Mouse (Mus musculus) liver (tissue): ENCODE measurements around the gene Gper1.

Source experiments
- DNase-seq: peaks from one replicate; pipeline ENCODE4 v3.0.0-alpha.2; 2020; ENCODE audit warnings: mixed read lengths

Gene Gper1

DNA sequence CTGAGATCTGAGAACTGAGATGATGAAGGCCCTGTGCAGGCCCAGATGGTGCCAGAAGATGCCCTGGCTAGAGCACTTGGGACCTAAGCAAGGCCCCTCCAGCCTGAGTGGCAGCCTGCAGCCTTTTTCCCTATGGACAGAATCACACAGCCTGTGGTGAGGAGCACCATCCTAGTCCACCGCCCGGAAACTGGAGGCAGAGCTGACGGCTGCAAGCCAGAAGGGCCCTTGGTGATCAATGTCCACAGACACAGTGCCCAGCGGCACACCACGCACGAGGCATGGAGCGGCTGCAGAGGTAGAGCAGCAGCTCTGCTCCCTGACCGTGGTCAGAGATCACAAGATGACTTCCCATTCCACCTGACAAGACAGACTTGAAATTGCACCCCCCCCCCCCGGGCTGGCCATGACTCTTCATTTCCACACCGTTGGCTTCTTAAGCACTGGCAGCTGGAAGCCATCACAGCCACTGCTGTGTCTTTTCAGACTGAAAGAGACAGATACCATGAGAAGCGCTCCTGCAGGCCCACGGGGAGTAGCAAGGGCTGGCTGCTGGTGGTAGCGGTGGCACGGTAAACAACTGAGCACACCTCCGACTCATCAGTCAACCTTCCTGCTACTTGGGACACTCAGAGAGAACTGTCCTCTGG lies 11.2 kb upstream of the Gper1 start:
- no peak for DNase-seq

DNA sequence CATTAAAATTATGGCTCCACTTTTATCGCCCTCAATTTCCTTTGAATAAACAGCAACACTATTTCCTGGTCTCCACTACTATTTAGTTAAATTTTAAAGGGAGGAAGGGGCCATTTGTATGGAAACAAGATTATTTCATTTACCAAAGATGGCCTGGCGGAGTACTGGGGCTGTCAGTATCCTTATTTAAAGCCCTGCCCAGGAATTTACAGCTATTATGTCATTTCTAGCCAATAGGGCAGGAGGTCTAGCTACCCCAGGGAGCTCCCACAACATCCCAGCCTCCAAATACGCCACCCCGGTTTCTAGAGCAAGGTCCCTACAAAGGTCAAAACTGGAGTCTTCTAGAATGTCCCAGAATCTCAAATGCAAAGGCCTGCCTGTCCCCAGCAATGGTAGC lies 9.4 kb upstream of the Gper1 start:
- no peak for DNase-seq

DNA sequence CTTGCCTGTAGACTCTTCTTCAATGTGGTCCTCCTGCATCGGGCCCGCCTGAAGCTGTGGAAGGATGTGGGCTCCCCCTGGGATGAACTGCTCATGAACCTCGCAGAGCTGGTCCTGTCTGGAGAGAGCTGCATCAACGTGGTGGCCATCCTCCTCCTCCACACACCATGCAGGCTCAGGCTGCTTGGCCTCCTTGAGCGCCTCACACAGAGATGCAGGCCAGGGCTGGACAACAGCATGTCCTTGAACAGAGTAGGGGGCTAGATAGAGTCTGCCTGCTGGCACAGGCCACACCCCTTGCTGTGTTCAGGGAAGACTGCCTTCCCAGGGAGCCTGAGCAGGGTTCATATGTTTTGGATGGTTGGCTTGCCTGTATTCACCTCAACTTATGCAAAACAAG lies 8.0 kb upstream of the Gper1 start:
- no peak for DNase-seq

DNA sequence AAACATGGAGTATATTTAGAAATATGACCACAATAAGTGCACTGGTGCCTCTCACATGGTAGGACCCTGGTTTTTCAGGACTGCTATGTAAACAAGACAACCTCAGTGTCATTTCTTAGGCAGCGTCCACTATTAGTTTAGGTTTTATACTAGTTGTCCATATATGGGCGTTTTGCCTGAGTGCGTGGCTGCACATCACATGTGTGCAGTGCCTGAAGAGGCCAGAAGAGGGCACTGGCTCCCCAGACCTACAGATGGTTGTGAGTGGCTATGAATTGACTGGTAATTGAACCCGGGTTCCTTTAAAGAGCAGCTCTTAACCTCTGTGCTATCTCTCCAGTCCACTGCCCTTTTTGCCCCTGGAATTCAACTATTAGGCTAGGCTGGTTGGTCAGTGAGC lies 6.0 kb upstream of the Gper1 start:
- no peak for DNase-seq

DNA sequence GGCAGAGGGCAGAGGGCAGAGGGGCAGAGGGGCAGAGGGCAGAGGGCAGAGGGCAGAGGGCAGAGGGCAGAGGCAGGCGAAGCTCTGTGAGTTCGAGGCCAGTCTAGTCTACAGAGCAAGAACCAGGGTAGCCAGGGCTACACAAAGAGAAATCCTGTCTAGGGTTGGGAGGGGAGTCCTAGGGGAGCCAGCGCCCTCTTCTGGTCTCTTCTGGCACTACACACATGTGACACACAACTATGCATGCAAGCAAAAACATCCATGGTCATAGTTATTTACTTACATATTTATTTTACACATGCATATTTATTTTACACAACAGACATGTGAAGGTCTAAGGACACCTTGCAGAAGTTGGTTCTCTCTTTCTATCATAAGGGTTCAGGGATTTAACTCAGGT lies 5.5 kb upstream of the Gper1 start:
- DNase-seq: no peak

DNA sequence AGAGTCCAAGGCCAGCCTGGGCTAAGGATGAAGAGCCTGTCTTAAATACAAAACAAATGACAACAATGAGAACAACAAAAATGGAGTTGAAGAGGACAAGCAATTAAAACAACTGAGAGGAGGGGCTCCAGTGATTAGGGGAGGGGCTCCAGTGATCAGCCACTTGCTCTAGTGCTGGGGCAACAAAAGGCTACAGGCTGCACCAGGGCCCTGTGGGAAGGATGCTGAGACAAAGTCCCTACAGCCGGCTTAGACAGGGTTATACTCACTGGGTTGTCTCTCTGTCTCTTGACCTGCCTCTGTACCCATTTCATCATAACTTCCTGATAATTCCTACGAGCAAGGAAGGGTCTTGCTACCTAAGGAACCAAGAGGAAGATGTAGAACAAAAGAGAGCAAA lies 4.8 kb upstream of the Gper1 start:
- no peak for DNase-seq

DNA sequence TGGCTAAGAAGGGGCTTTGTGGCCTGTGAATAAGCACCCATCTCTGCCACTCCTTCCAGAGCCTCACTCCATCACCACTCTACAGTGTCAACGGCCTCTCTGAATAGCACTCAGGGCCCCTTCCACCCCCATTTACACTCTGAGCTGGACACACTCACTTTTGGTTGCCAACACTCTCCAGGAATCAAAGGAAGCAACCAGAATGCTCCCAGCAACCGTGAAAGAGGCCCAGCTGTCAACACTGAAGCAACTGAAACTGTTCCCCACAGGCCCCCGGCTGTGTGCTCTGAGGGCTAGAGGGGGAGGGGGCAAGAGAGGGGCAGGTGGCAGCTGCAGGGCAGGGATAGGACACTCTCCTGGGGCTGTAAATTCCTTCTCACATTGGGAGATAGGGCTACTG lies 4.3 kb upstream of the Gper1 start:
- no peak for DNase-seq

DNA sequence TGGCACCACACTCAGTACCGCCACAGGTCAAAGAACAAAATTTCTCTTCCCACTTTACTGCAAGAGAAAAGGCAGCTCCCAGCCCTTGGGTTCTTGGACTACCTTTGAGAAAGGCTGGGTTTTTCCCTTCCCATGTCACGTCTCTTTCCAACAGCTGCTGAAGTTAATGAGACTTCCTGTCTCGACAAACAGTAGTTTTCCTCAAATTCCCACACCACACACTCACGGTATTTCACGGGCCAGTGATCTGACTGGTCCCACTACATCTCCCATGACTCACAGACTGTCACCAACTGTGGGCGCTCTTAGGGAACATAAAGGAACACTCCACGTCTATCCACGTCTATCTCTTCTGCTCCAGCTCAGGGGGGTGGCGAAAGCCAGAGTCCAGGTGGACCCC lies 2.2 kb downstream of the Gper1 start:
- no peak for DNase-seq

DNA sequence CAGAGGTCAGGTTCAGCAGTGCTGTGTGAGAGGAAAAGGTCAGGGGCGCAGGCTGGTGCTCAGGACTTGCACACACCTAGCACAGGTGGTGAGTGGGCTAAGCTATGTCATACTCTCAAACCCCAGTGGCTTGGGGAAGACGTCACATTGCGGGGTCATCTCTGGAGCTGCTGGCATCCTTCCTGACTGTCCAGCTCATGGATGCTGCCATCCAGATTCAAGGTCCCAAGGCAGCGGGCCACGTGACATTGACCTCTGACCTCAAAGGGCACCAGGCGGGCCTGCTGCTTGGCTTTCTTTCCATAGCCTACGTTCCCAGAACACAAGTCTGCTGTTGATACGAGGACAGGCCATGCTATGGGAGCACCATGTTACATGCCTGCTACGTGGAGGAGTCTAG lies 4.0 kb downstream of the Gper1 start:
- no peak for DNase-seq

DNA sequence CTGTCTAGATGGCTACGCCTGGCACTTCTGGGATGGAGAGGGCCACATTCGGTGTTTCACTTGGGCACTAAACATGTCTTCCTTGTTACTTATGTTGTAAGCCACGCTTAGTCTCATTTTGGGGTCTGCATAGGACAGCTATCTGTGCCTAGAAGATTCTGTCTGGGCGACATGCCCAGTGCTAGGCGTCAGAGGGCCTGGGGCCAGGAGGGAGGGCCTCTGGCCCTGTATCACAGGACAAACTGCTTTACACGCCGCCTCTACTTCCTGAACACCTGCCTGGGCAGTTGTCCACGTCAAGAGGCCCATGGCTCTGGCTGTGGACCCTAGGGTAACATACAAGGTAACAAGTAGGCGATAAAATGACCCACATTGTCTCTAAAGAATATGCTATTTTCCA lies 5.0 kb downstream of the Gper1 start:
- DNase-seq: no peak

DNA sequence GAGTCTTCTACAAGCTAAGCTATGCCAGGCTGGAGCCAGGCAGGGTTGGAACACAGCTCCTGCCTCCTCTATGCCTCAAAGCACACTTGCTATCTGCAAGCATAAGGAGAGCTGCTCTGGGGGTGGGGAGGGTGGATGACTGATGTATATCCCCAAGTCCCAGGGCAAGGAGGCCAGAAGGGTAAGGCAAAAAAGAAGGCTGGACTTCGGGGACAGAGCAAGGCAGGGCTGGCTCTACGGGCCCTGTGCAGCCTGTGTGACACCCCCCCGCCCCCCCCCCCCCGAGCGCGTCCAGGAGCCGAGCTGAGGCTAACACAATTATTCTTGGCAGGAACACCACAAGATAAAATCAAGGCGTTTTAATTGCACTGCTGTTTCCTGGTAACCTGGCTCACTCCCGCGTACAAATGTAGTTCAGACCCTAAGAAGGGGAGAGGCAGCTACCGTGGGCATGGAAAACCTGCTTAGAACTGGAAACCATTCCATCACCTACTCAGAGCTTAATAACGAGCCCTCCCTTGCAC lies 6.9 kb downstream of the Gper1 start:
- no peak for DNase-seq

DNA sequence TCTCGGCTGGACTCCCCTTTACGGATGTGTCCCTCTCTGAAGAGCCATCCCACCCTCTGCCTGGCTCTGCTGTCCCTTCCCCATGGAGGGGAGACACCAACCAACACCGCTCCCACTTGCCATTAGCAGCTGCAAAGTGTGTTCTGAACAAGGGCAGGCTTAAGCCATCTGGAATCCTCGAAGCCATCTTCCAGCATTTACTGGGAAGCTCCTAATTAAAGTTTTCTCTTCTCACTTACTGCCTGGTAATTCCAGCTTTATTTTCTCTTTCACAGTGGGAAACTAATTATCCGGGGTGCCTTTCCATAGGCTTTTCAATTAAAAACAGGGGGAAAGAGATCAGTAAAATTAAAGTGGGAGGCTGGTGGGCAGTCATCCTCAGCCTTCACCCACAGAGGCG lies 9.4 kb downstream of the Gper1 start:
- DNase-seq: no peak

DNA sequence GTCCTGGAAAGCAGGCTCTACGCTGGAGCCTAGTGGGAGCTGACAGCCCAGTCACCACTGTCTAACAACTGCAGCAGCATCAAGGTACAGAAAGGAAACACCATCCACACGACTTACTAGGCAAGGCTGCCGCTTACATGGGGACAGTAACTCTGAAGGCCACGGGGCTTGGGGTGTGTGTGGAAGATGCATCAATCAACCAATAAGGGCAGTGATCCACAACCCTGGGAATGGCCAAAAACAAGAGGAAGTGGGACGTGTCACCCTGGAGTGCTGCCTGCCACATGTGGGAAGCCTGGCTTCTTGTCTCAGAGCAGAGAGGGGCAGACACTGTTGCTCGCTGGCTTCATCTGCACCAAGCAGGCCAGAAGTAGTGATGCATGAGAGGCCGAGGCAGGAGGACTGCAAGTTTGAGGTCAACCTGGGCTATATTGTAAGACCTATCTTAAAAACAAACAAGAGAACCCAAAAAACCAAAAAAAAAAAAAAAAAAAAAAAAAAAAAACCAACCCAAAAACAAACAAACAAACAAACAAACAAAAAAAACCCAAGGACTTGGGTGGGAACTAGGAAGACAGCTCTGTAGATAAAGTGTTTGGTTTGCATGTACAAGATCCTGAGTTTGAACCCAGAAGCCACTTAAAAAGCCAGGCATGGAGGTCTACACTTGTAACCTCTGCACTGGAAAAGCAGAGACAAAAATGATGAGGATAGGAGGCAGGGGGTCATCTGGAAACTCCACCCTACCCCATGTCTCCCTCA lies 10.0 kb downstream of the Gper1 start:
- no peak for DNase-seq

DNA sequence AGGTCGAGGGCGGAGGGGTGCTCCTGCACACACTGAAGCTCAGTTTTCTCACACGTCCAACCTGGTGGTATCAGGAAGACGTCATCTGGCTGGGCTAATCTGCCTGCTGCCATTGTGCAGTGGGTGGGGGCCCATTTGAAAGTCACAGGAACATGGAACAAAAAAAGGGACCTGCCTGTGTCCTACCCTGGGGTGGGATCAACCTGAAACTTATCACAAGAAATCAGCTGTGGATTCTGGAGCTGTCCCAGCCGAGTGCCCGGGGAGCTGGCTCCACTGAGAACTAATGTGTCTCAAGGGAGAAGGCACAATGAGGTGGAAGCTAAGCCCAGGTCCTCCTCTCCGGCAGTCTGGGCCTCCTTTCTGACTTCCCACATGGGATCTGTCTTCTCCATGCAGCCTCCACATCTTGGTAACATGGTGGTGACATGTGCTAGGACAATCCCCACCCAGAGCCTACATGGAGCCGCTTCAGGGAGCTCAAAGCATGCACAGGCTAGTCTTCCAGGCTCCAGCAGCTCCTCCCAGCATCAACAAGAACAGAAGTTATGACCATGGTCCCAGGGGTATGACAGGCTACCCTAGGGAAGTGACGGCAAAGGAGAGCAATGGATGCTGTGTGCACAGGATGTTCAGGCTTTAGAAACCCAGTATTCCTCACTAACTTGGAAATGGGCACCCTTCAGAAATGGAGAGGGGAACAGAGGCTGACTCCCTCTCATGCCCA lies 11.1 kb downstream of the Gper1 start:
- no peak for DNase-seq

DNA sequence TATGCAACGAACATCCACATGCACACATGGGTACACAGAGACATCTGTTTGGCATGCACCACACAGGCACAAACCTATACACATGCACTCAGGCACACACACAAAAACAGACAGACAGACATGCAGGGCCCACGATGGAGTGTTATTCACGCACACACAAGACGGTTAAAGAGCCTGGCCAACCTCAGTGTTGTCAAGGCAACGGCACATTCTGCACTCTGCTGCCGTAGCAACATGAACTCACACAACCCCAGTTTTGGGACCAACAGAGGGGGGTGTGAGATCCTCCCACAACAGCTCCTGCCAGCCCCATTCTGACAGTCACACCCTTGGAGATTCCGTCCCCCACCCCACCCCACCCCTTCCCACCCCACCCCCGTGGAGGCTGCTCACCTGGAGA lies 12.0 kb downstream of the Gper1 start:
- DNase-seq: no peak

DNA sequence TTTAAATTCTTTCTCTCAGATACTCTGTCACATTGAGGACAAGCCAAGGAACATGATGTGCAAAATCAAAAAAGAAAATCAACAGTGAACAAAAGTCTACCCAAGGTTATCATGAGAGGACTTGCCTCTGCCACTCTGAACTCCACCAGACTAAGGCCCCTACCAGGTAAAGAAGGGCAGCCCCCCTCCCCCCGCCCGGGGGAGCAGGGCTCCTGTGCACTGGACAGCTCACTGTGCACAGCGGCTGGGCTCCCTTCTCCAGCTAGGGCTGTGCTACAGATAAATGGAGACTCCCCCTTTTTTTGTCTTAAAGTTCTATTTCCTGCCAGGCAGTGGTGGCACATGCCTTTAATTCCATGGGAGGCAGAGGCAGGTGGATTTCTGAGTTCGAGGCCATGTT lies 14.8 kb downstream of the Gper1 start:
- no peak for DNase-seq

DNA sequence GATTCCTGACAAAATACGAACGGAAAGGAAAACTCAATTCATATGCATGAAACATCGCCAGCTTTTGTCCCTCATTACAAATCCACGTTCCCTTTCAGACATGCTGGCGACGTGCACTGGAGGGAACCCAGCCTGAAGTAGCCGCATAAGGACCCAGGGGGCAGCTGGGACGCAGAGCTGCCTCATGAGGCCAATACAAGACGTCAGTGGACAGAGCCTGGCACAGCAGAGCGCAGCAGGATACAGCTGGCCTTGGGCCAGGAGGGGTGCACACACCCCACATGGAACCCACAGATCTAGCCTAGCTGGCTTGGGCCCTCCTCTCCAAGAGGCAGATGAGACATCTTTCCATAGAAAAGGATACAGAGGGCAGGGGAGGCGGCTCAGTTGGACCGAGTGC lies 15.5 kb downstream of the Gper1 start:
- no peak for DNase-seq

DNA sequence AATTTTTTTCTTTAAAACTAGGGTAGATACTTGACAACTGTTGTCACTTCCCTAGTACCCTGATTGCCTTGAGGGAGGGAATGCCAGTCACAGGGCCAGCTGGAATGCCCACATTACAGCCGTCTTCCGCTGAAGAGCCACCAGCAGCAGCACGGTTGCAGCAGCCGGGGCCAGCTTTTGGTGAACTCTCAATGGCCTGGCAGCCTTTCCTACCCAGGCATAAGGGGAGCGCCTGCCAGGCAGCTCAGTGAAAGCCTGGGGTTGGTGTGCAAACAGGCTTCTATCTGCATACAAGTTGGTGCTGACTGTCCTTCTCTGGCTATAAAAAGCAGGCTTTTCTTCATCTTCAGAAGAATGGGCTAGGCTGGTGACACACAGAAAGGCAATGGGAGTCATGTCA lies 17.5 kb downstream of the Gper1 start:
- DNase-seq: no peak

DNA sequence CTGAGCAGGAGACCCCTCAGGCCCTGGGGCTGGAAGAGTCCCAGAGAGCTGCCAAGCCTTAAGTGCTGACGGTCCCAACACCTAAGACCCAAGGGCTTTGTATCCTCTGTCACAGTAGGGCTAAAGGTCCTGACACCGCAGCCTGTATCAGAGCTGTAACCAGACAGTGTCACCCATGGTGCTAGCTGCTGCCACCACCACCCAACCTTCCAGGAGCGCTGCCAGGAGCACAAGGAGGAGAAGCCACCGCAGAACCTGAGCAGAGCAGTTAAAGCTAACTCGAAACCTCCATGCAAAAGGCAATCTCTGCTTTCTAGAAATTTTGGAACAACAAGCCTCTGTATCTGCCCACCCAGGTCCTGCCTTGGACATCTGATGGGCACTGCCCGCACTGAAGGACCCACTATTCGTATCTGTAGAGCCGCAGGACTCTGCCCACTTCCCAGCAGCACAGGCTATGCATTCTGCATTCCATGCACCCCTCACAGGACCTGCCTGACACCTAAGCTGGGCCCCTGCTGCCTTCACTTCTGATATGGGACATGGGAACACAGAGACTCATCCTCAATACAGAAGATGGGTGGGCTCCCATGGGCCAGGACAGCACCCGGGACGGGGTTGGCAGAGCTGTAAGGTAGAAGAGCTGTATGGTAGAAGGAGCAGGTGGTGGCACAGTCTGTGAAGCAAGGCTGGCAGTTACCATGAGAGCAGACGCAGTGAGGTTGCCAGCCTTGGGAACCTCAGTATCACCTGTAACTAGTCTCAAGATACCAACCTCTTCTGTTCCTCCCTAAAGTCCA lies 18.2 kb downstream of the Gper1 start:
- DNase-seq: no peak

DNA sequence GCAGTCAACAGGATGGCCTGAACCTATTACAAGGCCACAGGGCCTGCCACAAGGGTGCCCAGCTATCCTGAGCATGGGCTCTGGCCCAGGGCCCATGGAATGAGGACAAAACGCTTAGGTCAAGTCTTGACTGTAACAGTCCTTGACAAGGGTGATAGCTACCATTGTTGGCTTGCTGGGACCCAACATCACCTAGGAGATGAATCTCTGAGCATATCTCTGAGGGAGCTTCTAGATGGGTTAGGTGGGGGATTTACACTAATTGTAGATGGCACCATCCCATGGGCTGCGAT lies 18.7 kb downstream of the Gper1 start:
- no peak for DNase-seq

DNA sequence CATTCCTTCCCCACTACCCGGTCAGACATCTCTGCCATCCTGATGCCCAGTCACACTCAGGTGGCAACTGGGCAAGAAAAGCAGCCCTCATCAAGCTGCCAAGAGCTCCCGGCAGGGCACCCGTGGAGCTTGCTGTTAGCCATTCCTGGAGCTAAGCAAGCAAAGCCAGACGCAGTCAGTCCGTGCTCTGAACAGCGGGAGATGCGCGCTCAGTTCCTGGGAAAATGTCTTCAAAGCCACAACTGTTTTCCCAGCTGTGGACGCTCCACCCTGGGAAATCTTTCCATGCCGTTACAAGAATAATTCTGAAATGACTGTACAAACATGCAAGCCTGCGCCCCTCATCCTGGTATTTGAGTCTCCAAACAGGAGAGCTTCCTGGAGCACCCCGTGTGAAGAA lies 19.5 kb downstream of the Gper1 start:
- no peak for DNase-seq

DNA sequence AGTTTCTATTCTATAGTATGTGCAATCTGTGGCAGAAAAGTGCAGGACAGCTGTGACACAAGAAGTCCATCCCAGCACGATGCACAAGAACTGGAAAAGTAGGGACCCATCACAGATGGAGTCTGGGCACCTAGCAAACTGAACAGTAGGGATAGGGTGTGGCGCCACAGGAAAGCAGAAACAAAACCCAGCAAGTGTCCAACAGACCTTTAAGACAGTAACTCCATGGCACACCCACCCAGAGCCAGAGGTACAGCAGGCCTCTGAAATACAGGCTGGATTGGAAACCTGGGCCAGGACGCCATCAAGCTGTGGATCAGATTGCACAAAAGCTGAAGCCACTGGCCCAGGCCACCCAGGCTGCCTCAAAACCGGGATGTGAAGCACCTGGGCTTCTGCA lies 20.0 kb downstream of the Gper1 start:
- DNase-seq: no peak

DNA sequence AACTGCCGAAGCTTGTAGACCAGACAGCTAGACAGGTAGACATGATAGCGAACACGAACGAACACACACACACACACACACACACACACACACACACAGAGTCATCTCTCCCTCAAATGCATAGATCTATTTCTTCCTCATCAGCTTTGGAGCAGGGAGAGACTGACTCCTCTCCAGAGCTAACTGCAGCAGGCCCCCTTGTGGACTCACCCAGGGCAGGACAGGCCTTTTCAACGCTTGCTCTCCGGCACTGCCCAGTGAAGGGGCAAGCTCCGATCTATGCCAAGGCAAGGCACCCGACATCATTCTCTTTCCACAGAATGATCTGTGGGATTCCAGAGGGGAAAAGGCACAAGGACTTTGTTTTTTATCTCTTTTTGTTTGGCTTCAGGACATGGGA lies 22.3 kb downstream of the Gper1 start:
- DNase-seq: no peak

DNA sequence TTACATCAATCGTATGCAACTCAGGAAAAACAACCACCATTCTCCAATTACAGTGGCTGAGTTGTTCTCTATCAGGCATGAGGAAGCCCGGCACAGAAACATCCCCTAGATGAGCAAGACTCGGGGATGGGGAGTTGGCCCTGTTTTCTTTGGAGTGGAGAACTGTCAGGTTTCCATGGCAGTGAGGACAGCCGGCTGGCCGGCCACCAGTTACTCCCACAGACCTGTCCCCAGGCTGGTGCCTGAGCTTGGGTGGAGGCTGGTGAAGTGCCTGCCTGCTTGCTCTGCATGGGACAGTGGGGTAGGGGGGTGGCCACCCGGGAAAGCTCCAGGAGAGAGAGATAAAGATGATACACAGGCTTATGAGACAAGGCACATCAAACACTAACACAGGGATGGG lies 25.1 kb downstream of the Gper1 start:
- no peak for DNase-seq
